Mouse (Mus musculus): Measurements from ENCODE around the gene Spata21. TPM values are rescaled to one million over a fixed set of nuclear protein-coding genes. Genes with fewer than 3 reads are reported as not detected.

Spata21 gene
- polyA plus RNA-seq, 1 experiment from 2014 or later = not detected

- DNase-seq (ENCODE audit: low spot score) = no peak
- no peak for ATAC-seq (replicated peaks; ENCODE audit: low FRiP score)
- WGBS = 53% methylated on average over 10 of the region's 10 CpGs
- no peak overlapping the region for H3K4me2 ChIP-seq
- no peak overlapping the region for H3K4me3 ChIP-seq (ENCODE audit: low read depth, low read length)
- H3K27me3 ChIP-seq (replicated peaks; ENCODE audit: control insufficient read depth, insufficient read depth, low read length) = peaks cover 3% of the 10 kb centered on the region; the same call in 1 of the 2 replicates
- H3K9ac ChIP-seq (ENCODE audit: low read depth, low read length) = no peak overlapping the region
- H3K27ac ChIP-seq (ENCODE audit: low read depth, low read length) = no peak overlapping the region
- H3K4me1 ChIP-seq (replicated peaks; ENCODE audit: control insufficient read depth, insufficient read depth, low read length) = no peaks in the 10 kb centered on the region
- H3K9me3 ChIP-seq (ENCODE audit: control insufficient read depth, low read length) = peaks cover 3% of the 10 kb centered on the region; the same call in 1 of the 2 replicates
- peaks cover 24% of the 10 kb centered on the region for H3K36me3 ChIP-seq (ENCODE audit: control insufficient read depth, insufficient read depth, low read length)
These were observed 20.1 kb downstream of the Spata21 start for GRCm38 (mm10) chr4:141108196-141108732.

GRCm38 (mm10) chr4:141113831-141114230, 25.7 kb downstream of the Spata21 start:
- Histone ChIP-seq H3K9ac (ENCODE audit: low read depth, low read length) (no peak overlapping the region), H3K27me3 (replicated peaks; ENCODE audit: control insufficient read depth, insufficient read depth, low read length) (no peaks in the 10 kb centered on the region), H3K4me2 (no peak overlapping the region), H3K27ac (ENCODE audit: low read depth, low read length) (no peak overlapping the region), H3K4me1 (replicated peaks; ENCODE audit: control insufficient read depth, insufficient read depth, low read length) (peaks cover 4% of the 10 kb centered on the region; the same call in 1 of the 2 replicates), H3K4me3 (ENCODE audit: low read depth, low read length) (no peak overlapping the region), H3K9me3 (ENCODE audit: control insufficient read depth, low read length) (peaks cover 3% of the 10 kb centered on the region; the same call in 1 of the 2 replicates), H3K36me3 (ENCODE audit: control insufficient read depth, insufficient read depth, low read length) (peaks cover 43% of the 10 kb centered on the region)
- ATAC-seq (replicated peaks; ENCODE audit: low FRiP score) (no peak; the same call in 1 of the 2 replicates), DNase-seq (ENCODE audit: low spot score) (no peak)
- WGBS = 83% methylated on average over 7 of the region's 7 CpGs

- 87% methylated on average over 6 of the region's 6 CpGs for WGBS
- H3K9me3 ChIP-seq (ENCODE audit: control insufficient read depth, low read length) = peaks cover 3% of the 10 kb centered on the region; the same call in 1 of the 2 replicates
- no peak overlapping the region for H3K4me3 ChIP-seq (ENCODE audit: low read depth, low read length)
- no peak overlapping the region for H3K4me2 ChIP-seq
- ATAC-seq (replicated peaks; ENCODE audit: low FRiP score) (no peak), DNase-seq (ENCODE audit: low spot score) (no peak)
- H3K36me3 ChIP-seq (ENCODE audit: control insufficient read depth, insufficient read depth, low read length) = peaks cover 43% of the 10 kb centered on the region
- H3K27me3 ChIP-seq (replicated peaks; ENCODE audit: control insufficient read depth, insufficient read depth, low read length) = no peaks in the 10 kb centered on the region
- H3K9ac ChIP-seq (ENCODE audit: low read depth, low read length) = no peak overlapping the region
- peaks cover 4% of the 10 kb centered on the region; the same call in 1 of the 2 replicates for H3K4me1 ChIP-seq (replicated peaks; ENCODE audit: control insufficient read depth, insufficient read depth, low read length)
- H3K27ac ChIP-seq (ENCODE audit: low read depth, low read length) = no peak overlapping the region
These were observed 26.4 kb downstream of the Spata21 start for GRCm38 (mm10) chr4:141114521-141114981.

GRCm38 (mm10) chr4:141115398-141115797, 27.3 kb downstream of the Spata21 start:
- 90% methylated on average over 8 of the region's 8 CpGs for WGBS
- ATAC-seq (replicated peaks; ENCODE audit: low FRiP score) (no peak; the same call in 1 of the 2 replicates), DNase-seq (ENCODE audit: low spot score) (no peak)
- Histone ChIP-seq H3K9ac (ENCODE audit: low read depth, low read length) (no peak overlapping the region), H3K9me3 (ENCODE audit: control insufficient read depth, low read length) (peaks cover 3% of the 10 kb centered on the region; the same call in 1 of the 2 replicates), H3K36me3 (ENCODE audit: control insufficient read depth, insufficient read depth, low read length) (peaks cover 41% of the 10 kb centered on the region), H3K27ac (ENCODE audit: low read depth, low read length) (peak overlapping the region; percentile 32; the same call in 1 of the 2 replicates), H3K4me1 (replicated peaks; ENCODE audit: control insufficient read depth, insufficient read depth, low read length) (peaks cover 4% of the 10 kb centered on the region; the same call in 1 of the 2 replicates), H3K4me2 (no peak overlapping the region), H3K4me3 (ENCODE audit: low read depth, low read length) (no peak overlapping the region), H3K27me3 (replicated peaks; ENCODE audit: control insufficient read depth, insufficient read depth, low read length) (no peaks in the 10 kb centered on the region)

- Histone ChIP-seq H3K4me3 (ENCODE audit: low read depth, low read length) (no peak overlapping the region), H3K9ac (ENCODE audit: low read depth, low read length) (no peak overlapping the region), H3K9me3 (ENCODE audit: control insufficient read depth, low read length) (no peaks in the 10 kb centered on the region), H3K27me3 (replicated peaks; ENCODE audit: control insufficient read depth, insufficient read depth, low read length) (no peaks in the 10 kb centered on the region), H3K27ac (ENCODE audit: low read depth, low read length) (no peak overlapping the region), H3K4me2 (no peak overlapping the region), H3K4me1 (replicated peaks; ENCODE audit: control insufficient read depth, insufficient read depth, low read length) (peaks cover 6% of the 10 kb centered on the region; the same call in 1 of the 2 replicates), H3K36me3 (ENCODE audit: control insufficient read depth, insufficient read depth, low read length) (peaks cover 17% of the 10 kb centered on the region)
- ATAC-seq (replicated peaks; ENCODE audit: low FRiP score) (no peak), DNase-seq (ENCODE audit: low spot score) (no peak)
- WGBS = 79% methylated on average over 4 of the region's 4 CpGs
These were observed 30.6 kb downstream of the Spata21 start for GRCm38 (mm10) chr4:141118691-141119090.

GRCm38 (mm10) chr4:141120700-141121099, 32.6 kb downstream of the Spata21 start:
- H3K4me1 ChIP-seq (replicated peaks; ENCODE audit: control insufficient read depth, insufficient read depth, low read length) = peaks cover 4% of the 10 kb centered on the region; the same call in 1 of the 2 replicates
- H3K4me3 ChIP-seq (ENCODE audit: low read depth, low read length) = no peak overlapping the region
- peaks cover 11% of the 10 kb centered on the region for H3K36me3 ChIP-seq (ENCODE audit: control insufficient read depth, insufficient read depth, low read length)
- H3K9me3 ChIP-seq (ENCODE audit: control insufficient read depth, low read length) = no peaks in the 10 kb centered on the region
- H3K4me2 ChIP-seq = no peak overlapping the region
- peak; percentile 49; the same call in 1 of the 2 replicates for ATAC-seq (replicated peaks; ENCODE audit: low FRiP score)
- H3K9ac ChIP-seq (ENCODE audit: low read depth, low read length) = no peak overlapping the region
- DNase-seq (ENCODE audit: low spot score) = peak; percentile 64
- H3K27ac ChIP-seq (ENCODE audit: low read depth, low read length) = no peak overlapping the region
- WGBS = 31% methylated on average over 11 of the region's 11 CpGs
- H3K27me3 ChIP-seq (replicated peaks; ENCODE audit: control insufficient read depth, insufficient read depth, low read length) = no peaks in the 10 kb centered on the region

GRCm38 (mm10) chr4:141122663-141123062, 34.5 kb downstream of the Spata21 start:
- H3K4me2 ChIP-seq = no peak overlapping the region
- H3K36me3 ChIP-seq (ENCODE audit: control insufficient read depth, insufficient read depth, low read length) = peaks cover 5% of the 10 kb centered on the region
- H3K27me3 ChIP-seq (replicated peaks; ENCODE audit: control insufficient read depth, insufficient read depth, low read length) = no peaks in the 10 kb centered on the region
- peaks cover 2% of the 10 kb centered on the region; the same call in 1 of the 2 replicates for H3K4me1 ChIP-seq (replicated peaks; ENCODE audit: control insufficient read depth, insufficient read depth, low read length)
- H3K4me3 ChIP-seq (ENCODE audit: low read depth, low read length) = no peak overlapping the region
- DNase-seq (ENCODE audit: low spot score) = no peak
- 0 out of 2 replicates have a peak overlapping the region, but pooled peaks have one; percentile 28 for H3K27ac ChIP-seq (ENCODE audit: low read depth, low read length)
- WGBS = 79% methylated on average over 7 of the region's 7 CpGs
- no peaks in the 10 kb centered on the region for H3K9me3 ChIP-seq (ENCODE audit: control insufficient read depth, low read length)
- no peak for ATAC-seq (replicated peaks; ENCODE audit: low FRiP score)
- H3K9ac ChIP-seq (ENCODE audit: low read depth, low read length) = no peak overlapping the region

GRCm38 (mm10) chr4:141123065-141123464, 34.9 kb downstream of the Spata21 start:
- H3K4me2 ChIP-seq = no peak overlapping the region
- no peak for ATAC-seq (replicated peaks; ENCODE audit: low FRiP score)
- no peaks in the 10 kb centered on the region for H3K9me3 ChIP-seq (ENCODE audit: control insufficient read depth, low read length)
- no peaks in the 10 kb centered on the region for H3K27me3 ChIP-seq (replicated peaks; ENCODE audit: control insufficient read depth, insufficient read depth, low read length)
- H3K27ac ChIP-seq (ENCODE audit: low read depth, low read length) = 0 out of 2 replicates have a peak overlapping the region, but pooled peaks have one; percentile 28
- no peak for DNase-seq (ENCODE audit: low spot score)
- no peak overlapping the region for H3K4me3 ChIP-seq (ENCODE audit: low read depth, low read length)
- peaks cover 2% of the 10 kb centered on the region; the same call in 1 of the 2 replicates for H3K4me1 ChIP-seq (replicated peaks; ENCODE audit: control insufficient read depth, insufficient read depth, low read length)
- H3K9ac ChIP-seq (ENCODE audit: low read depth, low read length) = no peak overlapping the region
- peaks cover 5% of the 10 kb centered on the region for H3K36me3 ChIP-seq (ENCODE audit: control insufficient read depth, insufficient read depth, low read length)
- WGBS = 61% methylated on average over 1 of the region's 1 CpGs
